In the genomic region with DNA sequence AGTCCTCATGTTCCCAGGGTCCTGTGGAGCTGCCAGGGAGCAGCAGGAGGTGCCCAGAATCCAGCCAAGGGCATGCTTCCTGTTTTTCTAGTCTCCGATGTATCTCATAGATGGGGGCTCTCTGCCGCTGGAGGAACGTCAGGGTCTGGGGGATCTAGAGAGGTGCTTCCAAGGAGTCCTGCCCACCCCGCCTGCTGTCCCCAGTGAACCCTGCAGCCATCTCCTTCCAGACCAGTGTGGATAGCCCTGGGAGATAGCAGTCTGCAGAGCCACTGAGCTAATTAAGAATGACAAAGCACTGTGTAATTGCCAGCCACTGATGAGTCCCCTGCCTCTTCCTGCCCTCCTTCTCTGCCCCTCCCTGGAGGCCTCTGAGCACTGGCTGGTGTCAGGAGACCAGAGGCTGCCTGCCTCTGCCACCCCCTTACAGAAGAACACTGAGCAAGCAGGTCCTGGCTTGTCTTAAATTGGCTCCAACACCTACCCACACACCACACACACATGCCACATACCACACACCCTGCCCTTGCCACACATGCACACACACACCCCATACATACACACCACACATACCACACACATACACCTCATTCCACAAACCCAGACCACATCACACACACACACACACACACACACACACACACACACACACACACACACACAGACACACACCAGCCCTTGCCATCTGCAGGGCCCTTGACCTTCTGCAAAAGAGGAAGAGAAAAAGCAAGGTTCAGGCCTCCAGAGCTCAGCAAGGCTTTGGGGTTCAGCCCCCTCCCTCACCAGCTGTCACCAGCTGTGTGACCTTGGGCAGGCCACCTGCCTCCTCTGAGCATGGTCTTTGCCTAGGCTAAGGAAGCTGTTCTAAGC, we compare ENCODE assay signal across 9 mouse cellular contexts. TPM values are rescaled to one million over a fixed set of nuclear protein-coding genes. Genes with fewer than 3 reads are reported as not detected.
DNase-seq lines count a peak whose midpoint lies in the region; ATAC-seq lines count a peak whose summit lies in the region.
"Had no signal": no experiment of that assay in that cellular context is flagged by ENCODE, and none has a peak within 500 bp of the region (broad histone marks: within the 10 kb centered on the region; RNA-seq: fewer than 3 reads in every experiment).

No protein-coding gene starts in this region.

- H3K4me3 ChIP-seq in heart, embryonic 16.5 days (ENCODE audit: low read length): no peak overlapping the region
- no peak overlapping the region for H3K4me3 ChIP-seq in midbrain, embryonic 13.5 days (replicated peaks)

- no peaks in the 10 kb centered on the region for H3K27me3 ChIP-seq in heart, embryonic 16.5 days (ENCODE audit: control insufficient read depth, insufficient read depth, low read length)
- H3K27me3 ChIP-seq in midbrain, embryonic 13.5 days: peaks cover 18% of the 10 kb centered on the region
- H3K27me3 ChIP-seq: Patski had no signal

- WGBS in heart, embryonic 16.5 days: 47% methylated on average over 4 of the region's 4 CpGs
- WGBS in midbrain, embryonic 13.5 days: 50% methylated on average over 4 of the region's 4 CpGs

- no peak for DNase-seq in heart, postnatal 4 days
- peak; percentile 48 for DNase-seq in T-cell, adult 2 months (ENCODE audit: low spot score)
- DNase-seq in induced T-regulatory cell, adult 2 months (ENCODE audit: low read depth): peak; percentile 52
- DNase-seq in retina, embryonic 14.5 days (ENCODE audit: low spot score): peak; percentile 65
- no peak for DNase-seq in layer of hippocampus, postnatal 10 days (ENCODE audit: low spot score in 2 of 2)
- DNase-seq in urinary bladder, postnatal 4 days (ENCODE audit: low spot score in 2 of 2): no peak

- no peak overlapping the region for H3K27ac ChIP-seq in heart, embryonic 16.5 days (ENCODE audit: low read length)
- H3K27ac ChIP-seq in midbrain, embryonic 13.5 days: no peak overlapping the region

- no peak overlapping the region for H3K9ac ChIP-seq in heart, embryonic 16.5 days (ENCODE audit: low read length)
- no peak overlapping the region for H3K9ac ChIP-seq in midbrain, embryonic 13.5 days (replicated peaks)

- H3K9me3 ChIP-seq in heart, embryonic 16.5 days (replicated peaks; ENCODE audit: control insufficient read depth, low read length): no peaks in the 10 kb centered on the region
- H3K9me3 ChIP-seq in midbrain, embryonic 13.5 days: no peaks in the 10 kb centered on the region

- peaks cover 16% of the 10 kb centered on the region for H3K4me1 ChIP-seq in heart, embryonic 16.5 days (ENCODE audit: control insufficient read depth, insufficient read depth, low read length)
- H3K4me1 ChIP-seq in midbrain, embryonic 13.5 days (replicated peaks): peaks cover 10% of the 10 kb centered on the region

- peak; percentile 33; the same call in 1 of the 2 replicates for ATAC-seq in heart, embryonic 16.5 days (replicated peaks; ENCODE audit: extremely low read depth, insufficient read depth, low FRiP score)
- ATAC-seq in midbrain, embryonic 13.5 days: no peak
- ATAC-seq: Patski had no signal

- H3K36me3 ChIP-seq in heart, embryonic 16.5 days (ENCODE audit: control insufficient read depth, insufficient read depth): no peaks in the 10 kb centered on the region
- no peaks in the 10 kb centered on the region for H3K36me3 ChIP-seq in midbrain, embryonic 13.5 days

- H3K4me2 ChIP-seq in heart, embryonic 16.5 days (ENCODE audit: low read depth, low read length): no peak overlapping the region
- H3K4me2 ChIP-seq in midbrain, embryonic 13.5 days (replicated peaks): no peak overlapping the region

RNA-seq across cellular contexts. Expression of a gene that starts 5.2 kb away (rescaled TPM):
- polyA plus RNA-seq in heart, embryonic 16.5 days (2015; fragmentation: Nextera tagmentation; extraction: Ambion mirVana): 14.7 and 15.8 TPM in 2 replicates
- total RNA-seq in heart, postnatal 4 days (2021): 10 to 100 TPM; 21.6 to 22.4 TPM
- polyA plus RNA-seq in midbrain, embryonic 13.5 days (2015; fragmentation: Nextera tagmentation; extraction: Ambion mirVana): 2.4 and 3.4 TPM in 2 replicates
- total RNA-seq in layer of hippocampus, postnatal 10 days (2021): 1 to 10 TPM; 2.7 to 3.2 TPM

Comparison
In these comparisons a context has a peak if more than half of its experiments do, and no peak if none do; other contexts are left out.
1. DNase-seq: peak in T-cell, adult 2 months (single experiment), induced T-regulatory cell, adult 2 months (single experiment) and retina, embryonic 14.5 days (single experiment); none in heart, postnatal 4 days (single experiment), layer of hippocampus, postnatal 10 days (0 of 2) and urinary bladder, postnatal 4 days (0 of 2).
2. RNA of a gene that starts 5.2 kb away (total RNA-seq): 21.6 to 22.4 TPM in heart, postnatal 4 days; 2.7 to 3.2 TPM in layer of hippocampus, postnatal 10 days; every median in the first group is over 4 times any median in the second.